Mouse (Mus musculus) liver, embryonic 15.5 days (tissue): Measurements from ENCODE around the gene Palm3. TPM values are rescaled to one million over a fixed set of nuclear protein-coding genes. Genes with fewer than 3 reads are reported as not detected.

Source experiments
- ATAC-seq: fragments of 200-750 bp; cut with Nextera tagmentation; 2 replicates; pipeline ENCODE4 v1.8.0; 2017; ENCODE audit warnings: moderate number of reproducible peaks, mild to moderate bottlenecking, moderate library complexity; ENCODE audit not compliant: insufficient read depth
- H3K27ac ChIP-seq: fragments of 300-500 bp; sonication (generic); replicated peaks from 2 replicates; pipeline ENCODE4 v1.5.1; 2015; ENCODE audit warnings: mild to moderate bottlenecking, inconsistent platforms
- H3K27me3 ChIP-seq: fragments of 300-500 bp; sonication (generic); 2 replicates; pipeline ENCODE4 v1.6.1; 2015; ENCODE audit warnings: mild to moderate bottlenecking, inconsistent platforms
- H3K36me3 ChIP-seq: fragments of 300-500 bp; sonication (generic); replicated peaks from 2 replicates; pipeline ENCODE4 v1.6.1; 2015; ENCODE audit warnings: moderate library complexity, mild to moderate bottlenecking, inconsistent platforms
- H3K4me1 ChIP-seq: fragments of 300-500 bp; sonication (generic); replicated peaks from 2 replicates; pipeline ENCODE4 v1.6.1; 2015; ENCODE audit warnings: inconsistent platforms
- H3K4me2 ChIP-seq: fragments of 300-500 bp; sonication (generic); 2 replicates; pipeline ENCODE4 v1.6.1; 2015; ENCODE audit warnings: moderate library complexity, mild to moderate bottlenecking, inconsistent platforms
- H3K4me3 ChIP-seq: fragments of 300-500 bp; sonication (generic); replicated peaks from 2 replicates; pipeline ENCODE4 v1.5.1; 2015; ENCODE audit warnings: mild to moderate bottlenecking, inconsistent platforms
- H3K9ac ChIP-seq: fragments of 300-500 bp; sonication (generic); 2 replicates; pipeline ENCODE4 v1.6.1; 2015; ENCODE audit warnings: moderate library complexity, mild to moderate bottlenecking, inconsistent platforms
- H3K9me3 ChIP-seq: fragments of 300-500 bp; sonication (generic); replicated peaks from 2 replicates; pipeline ENCODE4 v1.6.1; 2016; ENCODE audit warnings: inconsistent platforms
- WGBS: fragments of 180-500 bp; shearing (Covaris S2); methylation state at CpG from one replicate; pipeline ENCODE4 v1.1.7; 2015; ENCODE audit warnings: mixed read lengths; ENCODE audit not compliant: insufficient replicate concordance; 5-methylcytosine and 5-hydroxymethylcytosine counted together
- polyA plus RNA-seq: library from polyadenylated mRNA; unstranded; fragments of >200 nt; fragmentation: Nextera tagmentation; extraction: Ambion mirVana; gene quantifications from 2 replicates; pipeline ENCODE4 v1.2.1, GENCODE M21; 2015

The Palm3 gene
- polyA plus RNA-seq, 1 experiment from 2014 or later: 0.23 TPM

DNA sequence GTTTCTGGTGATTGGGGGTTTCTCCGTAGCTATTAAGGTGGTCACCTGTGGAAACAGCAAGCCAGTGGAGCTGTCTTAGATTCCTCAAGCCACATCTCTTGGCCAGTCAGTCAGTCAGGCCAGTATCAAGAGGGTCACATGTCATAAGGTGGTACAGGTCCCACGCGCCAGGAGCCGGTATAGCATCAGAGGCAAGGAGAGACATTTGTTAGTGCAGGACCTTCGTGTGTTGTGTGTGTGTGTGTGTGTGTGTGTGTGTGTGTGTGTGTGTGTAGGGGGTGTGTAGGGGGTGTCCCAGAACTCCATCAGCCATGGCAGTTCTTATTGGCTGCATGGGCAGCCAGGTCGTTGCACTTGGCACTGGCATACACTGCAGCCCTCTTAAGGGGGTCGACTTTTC, 46.6 kb downstream of the Palm3 start:
- H3K36me3 ChIP-seq: no peaks in the 10 kb centered on the region
- no peaks in the 10 kb centered on the region for H3K27me3 ChIP-seq
- H3K4me2 ChIP-seq: peak overlapping the region; percentile 92
- ATAC-seq: no peak
- no peaks in the 10 kb centered on the region for H3K9me3 ChIP-seq
- 63% methylated on average over 7 of the region's 7 CpGs for WGBS
- H3K9ac ChIP-seq: no peak overlapping the region
- peak overlapping the region; percentile 74 for H3K4me3 ChIP-seq
- H3K27ac ChIP-seq: no peak overlapping the region
- H3K4me1 ChIP-seq: peaks cover 72% of the 10 kb centered on the region

DNA sequence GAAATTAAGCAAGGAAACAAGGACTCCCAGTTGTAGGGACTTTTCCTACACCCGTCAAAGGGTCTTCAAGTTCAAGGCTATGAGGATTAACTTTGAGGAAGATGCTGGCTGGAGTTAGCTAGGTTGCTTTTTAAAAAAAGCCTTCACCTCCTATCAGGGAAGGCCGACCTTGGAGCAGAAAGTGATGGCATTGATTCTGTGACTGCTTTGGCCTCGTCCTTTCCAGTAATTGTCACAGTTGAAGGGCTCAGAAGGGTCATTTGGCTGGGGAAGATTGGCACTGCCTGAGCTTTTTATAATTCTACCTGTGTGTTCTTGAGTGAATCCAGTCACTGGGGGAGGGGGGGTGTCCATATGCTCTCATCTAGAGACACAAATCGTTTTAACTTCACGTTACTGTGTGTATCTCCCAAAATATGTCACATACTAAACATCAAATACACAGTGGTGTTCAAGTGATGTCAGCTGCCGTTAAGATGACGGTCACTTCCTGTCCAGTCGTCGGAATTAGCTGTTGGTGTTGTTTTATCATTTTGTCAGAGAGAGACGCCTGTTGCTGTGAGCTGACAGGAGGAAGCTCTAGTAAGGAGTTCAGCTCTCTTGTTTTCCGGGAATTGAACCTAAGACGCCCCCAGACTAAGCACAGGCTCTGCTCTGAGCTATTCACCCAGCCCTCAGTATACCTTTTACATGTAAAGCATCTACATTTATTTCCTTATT, 47.2 kb downstream of the Palm3 start:
- no peak for ATAC-seq
- Histone ChIP-seq H3K4me3 (no peak overlapping the region), H3K4me2 (0 out of 2 replicates have a peak overlapping the region, but pooled peaks have one; percentile 92), H3K4me1 (peaks cover 72% of the 10 kb centered on the region), H3K27ac (0 out of 2 replicates have a peak overlapping the region, but pooled peaks have one; percentile 25), H3K9me3 (no peaks in the 10 kb centered on the region), H3K9ac (no peak overlapping the region), H3K27me3 (no peaks in the 10 kb centered on the region), H3K36me3 (no peaks in the 10 kb centered on the region)
- 39% methylated on average over 12 of the region's 12 CpGs for WGBS

DNA sequence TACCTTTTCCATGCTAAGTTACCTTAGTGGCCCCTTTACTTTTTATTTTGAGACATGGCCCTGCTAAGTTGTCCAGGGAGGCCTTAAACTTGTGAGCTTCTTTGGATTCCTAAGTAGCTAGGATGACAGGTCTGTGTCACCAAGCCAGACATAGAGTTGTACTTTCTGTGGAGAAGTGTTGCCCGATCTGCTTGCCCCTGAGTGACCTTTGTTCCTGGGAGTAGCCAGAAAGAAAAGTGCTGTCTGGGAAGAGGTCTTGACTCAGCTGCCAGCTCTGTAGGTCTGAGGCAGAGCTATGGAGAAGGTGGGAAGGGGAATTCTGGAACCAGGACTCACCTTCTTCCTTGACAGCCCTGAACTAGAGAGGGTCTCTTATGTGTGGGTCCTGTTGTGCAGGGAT, 47.9 kb downstream of the Palm3 start:
- H3K4me1 ChIP-seq: peaks cover 65% of the 10 kb centered on the region
- no peak overlapping the region for H3K4me3 ChIP-seq
- H3K27me3 ChIP-seq: no peaks in the 10 kb centered on the region
- H3K9me3 ChIP-seq: no peaks in the 10 kb centered on the region
- H3K4me2 ChIP-seq: no peak overlapping the region
- no peaks in the 10 kb centered on the region for H3K36me3 ChIP-seq
- 0 out of 2 replicates have a peak overlapping the region, but pooled peaks have one; percentile 25 for H3K27ac ChIP-seq
- 33% methylated on average over 1 of the region's 1 CpGs for WGBS
- H3K9ac ChIP-seq: no peak overlapping the region
- no peak for ATAC-seq

DNA sequence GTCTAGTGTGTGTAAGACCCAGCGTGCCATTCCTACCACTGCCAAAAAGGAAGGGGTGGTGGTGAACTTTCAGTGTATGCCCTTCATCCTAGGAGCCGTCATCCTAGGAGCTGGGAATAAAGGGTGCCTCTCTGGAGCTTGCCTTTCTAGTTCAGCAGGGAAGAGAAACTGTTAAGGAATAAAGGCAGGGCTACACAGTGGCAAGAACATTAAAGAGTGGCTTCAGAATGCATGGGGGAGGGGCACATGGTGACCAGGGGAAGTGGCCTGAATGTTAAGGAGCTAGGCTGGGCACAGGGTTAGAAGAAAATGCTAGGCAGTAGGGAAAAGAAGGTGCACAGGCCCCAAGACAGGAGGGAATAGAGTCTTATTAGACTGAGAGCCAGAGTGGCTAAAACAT, 48.5 kb downstream of the Palm3 start:
- H3K36me3 ChIP-seq: no peaks in the 10 kb centered on the region
- no peak for ATAC-seq
- H3K9me3 ChIP-seq: no peaks in the 10 kb centered on the region
- H3K4me2 ChIP-seq: no peak overlapping the region
- H3K4me3 ChIP-seq: no peak overlapping the region
- H3K27me3 ChIP-seq: no peaks in the 10 kb centered on the region
- H3K4me1 ChIP-seq: peaks cover 60% of the 10 kb centered on the region
- WGBS: 66% methylated on average over 2 of the region's 2 CpGs
- no peak overlapping the region for H3K27ac ChIP-seq
- H3K9ac ChIP-seq: no peak overlapping the region

DNA sequence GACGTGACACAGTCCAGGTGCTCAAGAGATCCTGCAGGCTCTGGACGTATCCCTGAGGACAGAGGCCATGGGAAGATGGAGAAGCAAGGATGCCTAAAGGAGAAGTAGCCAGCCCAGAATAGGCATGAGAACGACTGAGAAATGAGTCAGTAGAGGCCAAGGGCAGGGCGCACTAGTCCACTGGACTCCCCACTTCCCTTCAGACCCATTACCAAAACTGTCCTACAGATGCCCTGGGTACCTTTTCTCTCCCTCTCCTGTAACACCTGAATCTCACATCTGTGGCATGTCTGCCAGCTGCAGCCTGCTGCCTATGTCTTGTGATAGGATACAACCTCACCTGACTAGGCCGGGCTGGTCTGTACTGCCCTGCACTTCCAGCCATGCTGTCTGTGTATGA, 49.0 kb downstream of the Palm3 start:
- no peak for ATAC-seq
- 65% methylated on average over 5 of the region's 5 CpGs for WGBS
- Histone ChIP-seq H3K9me3 (no peaks in the 10 kb centered on the region), H3K36me3 (no peaks in the 10 kb centered on the region), H3K4me3 (no peak overlapping the region), H3K9ac (no peak overlapping the region), H3K27ac (no peak overlapping the region), H3K4me1 (peaks cover 55% of the 10 kb centered on the region), H3K4me2 (no peak overlapping the region), H3K27me3 (no peaks in the 10 kb centered on the region)

DNA sequence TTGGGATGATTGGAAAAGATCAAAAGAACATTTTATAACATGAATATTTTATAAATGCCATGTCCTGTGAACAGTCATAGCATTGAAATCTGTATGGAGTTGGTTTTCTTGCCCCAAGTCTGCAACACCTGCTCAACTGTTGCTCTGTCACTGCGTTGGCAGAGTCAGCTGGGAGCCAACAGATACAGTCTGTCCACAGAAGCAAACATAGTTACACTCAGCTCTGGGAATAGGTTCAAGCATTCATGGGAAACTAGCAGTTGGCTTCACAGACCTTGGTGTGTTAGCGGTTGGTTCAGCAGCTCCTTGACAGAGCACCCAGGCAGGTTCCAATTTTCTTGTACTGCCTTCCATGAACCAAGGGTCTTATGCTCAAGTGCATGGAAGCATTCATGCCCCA, 49.4 kb downstream of the Palm3 start:
- Histone ChIP-seq H3K9me3 (no peaks in the 10 kb centered on the region), H3K4me3 (no peak overlapping the region), H3K36me3 (no peaks in the 10 kb centered on the region), H3K27me3 (no peaks in the 10 kb centered on the region), H3K4me1 (peaks cover 50% of the 10 kb centered on the region), H3K4me2 (no peak overlapping the region), H3K9ac (no peak overlapping the region), H3K27ac (no peak overlapping the region)
- no peak for ATAC-seq
- WGBS: 75% methylated on average over 2 of the region's 2 CpGs

DNA sequence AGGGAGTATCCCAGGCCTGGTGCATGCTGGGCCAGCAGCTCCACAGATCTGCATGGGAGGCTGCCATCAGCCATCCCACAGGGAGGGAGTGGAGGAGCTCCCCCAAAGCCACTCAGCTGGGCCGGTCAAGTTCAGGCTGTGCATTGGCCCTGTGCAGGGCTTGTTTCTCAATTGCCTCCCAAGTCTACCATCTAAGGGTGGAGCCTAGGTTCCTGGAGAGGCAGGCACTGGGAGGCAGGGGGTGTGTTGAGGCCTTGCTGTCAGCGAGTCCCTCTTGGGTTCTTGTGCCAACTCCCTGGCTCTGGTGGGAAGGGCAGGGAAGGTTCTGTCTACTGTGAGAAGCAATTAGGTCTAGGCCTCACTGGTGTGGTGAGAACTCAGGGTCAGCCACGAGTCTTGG, 50.6 kb downstream of the Palm3 start:
- 48% methylated on average over 3 of the region's 3 CpGs for WGBS
- Histone ChIP-seq H3K4me1 (peaks cover 51% of the 10 kb centered on the region), H3K9ac (no peak overlapping the region), H3K4me3 (no peak overlapping the region), H3K27ac (no peak overlapping the region), H3K9me3 (no peaks in the 10 kb centered on the region), H3K27me3 (no peaks in the 10 kb centered on the region), H3K4me2 (no peak overlapping the region), H3K36me3 (no peaks in the 10 kb centered on the region)
- ATAC-seq: no peak

DNA sequence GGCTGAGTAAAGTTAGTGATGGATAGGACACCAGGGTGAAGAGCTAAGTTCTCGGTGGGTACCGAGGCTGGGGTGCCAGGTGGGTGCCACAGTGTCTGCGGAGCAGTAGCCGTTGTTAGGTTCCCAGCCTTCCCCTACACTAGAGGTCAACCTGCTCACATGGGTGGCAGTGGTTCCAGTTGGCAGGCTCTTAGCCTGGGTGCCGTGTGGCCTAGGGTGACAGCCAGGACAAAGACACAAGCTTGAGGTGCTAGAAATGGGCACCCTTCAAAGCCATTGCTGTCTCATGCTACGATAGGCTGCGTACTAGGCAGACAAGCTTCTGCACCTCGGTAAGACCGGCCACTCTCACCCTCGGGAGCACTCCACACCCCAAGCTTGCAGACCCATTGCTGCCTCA, 51.0 kb downstream of the Palm3 start:
- no peak overlapping the region for H3K4me2 ChIP-seq
- no peak overlapping the region for H3K9ac ChIP-seq
- H3K27me3 ChIP-seq: no peaks in the 10 kb centered on the region
- no peak overlapping the region for H3K4me3 ChIP-seq
- H3K4me1 ChIP-seq: peaks cover 51% of the 10 kb centered on the region
- H3K36me3 ChIP-seq: no peaks in the 10 kb centered on the region
- 81% methylated on average over 10 of the region's 10 CpGs for WGBS
- no peaks in the 10 kb centered on the region for H3K9me3 ChIP-seq
- no peak for ATAC-seq
- no peak overlapping the region for H3K27ac ChIP-seq

DNA sequence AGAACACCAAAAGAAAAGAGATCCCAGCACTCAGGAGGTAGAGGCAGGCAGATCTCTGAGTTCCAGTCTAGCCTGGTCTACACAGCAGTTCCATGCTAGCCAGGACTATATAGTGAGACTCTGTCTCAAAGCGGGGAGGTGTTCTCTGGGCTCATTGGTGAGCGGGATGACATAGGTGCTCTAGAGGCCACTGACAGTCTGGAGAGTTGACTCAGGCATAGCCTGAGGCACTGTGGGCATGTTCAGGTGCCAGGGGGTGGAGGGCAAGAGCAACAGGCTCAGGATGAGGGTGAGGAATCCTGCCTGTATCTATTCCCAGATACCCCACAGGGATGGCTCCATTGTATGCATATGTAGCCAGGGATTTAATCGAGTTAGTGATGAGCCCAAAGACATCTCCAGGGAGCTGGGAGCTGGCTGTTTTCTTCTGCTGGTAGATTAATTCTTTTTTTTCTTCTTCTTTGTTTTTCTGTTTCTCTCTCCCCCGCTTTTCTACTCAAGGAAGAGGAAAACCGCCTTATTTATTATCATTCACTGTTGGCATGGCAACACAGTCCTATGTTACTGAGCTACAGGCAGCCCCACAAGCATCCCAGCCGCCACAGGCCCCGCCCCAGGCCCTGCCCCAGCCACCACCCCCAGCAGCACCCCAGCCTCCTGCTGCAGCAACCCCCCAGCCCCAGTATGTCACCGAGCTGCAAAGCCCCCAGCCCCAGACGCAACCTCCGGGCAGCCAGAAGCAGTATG, 52.1 kb downstream of the Palm3 start:
- ATAC-seq: no peak
- 65% methylated on average over 10 of the region's 10 CpGs for WGBS
- H3K27me3 ChIP-seq: no peaks in the 10 kb centered on the region

DNA sequence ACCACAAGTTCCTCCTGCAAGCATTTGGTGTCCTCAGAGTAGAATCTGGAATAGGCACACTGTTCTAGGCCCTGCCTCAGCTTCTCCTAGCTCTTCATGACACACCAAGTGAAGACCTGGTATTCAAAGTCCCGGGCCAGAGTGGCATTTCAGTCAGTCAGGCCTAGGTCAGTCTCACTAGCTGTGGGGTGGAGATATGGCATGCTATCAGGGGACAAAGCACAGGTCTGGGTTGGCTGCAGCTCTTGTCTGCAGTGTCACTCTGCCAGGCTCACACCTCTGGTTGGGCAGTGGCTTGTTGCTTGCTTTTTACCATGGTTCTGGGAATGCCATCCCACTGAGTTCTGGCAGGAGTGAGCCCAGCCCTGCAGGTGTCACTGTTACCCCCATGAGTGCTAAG, 55.1 kb downstream of the Palm3 start:
- 41% methylated on average over 1 of the region's 1 CpGs for WGBS
- Histone ChIP-seq H3K4me3 (no peak overlapping the region), H3K27ac (no peak overlapping the region), H3K36me3 (peaks cover 19% of the 10 kb centered on the region), H3K27me3 (no peaks in the 10 kb centered on the region), H3K9ac (no peak overlapping the region), H3K9me3 (no peaks in the 10 kb centered on the region), H3K4me1 (peaks cover 11% of the 10 kb centered on the region; the same call in 1 of the 2 replicates), H3K4me2 (no peak overlapping the region)
- ATAC-seq: no peak

More for the DNA sequence above, 52.1 kb downstream of the Palm3 start:
- H3K36me3 ChIP-seq: no peaks in the 10 kb centered on the region
- H3K9me3 ChIP-seq: no peaks in the 10 kb centered on the region
- peaks cover 40% of the 10 kb centered on the region for H3K4me1 ChIP-seq
- H3K9ac ChIP-seq: no peak overlapping the region
- no peak overlapping the region for H3K4me3 ChIP-seq
- H3K4me2 ChIP-seq: no peak overlapping the region
- no peak overlapping the region for H3K27ac ChIP-seq

DNA sequence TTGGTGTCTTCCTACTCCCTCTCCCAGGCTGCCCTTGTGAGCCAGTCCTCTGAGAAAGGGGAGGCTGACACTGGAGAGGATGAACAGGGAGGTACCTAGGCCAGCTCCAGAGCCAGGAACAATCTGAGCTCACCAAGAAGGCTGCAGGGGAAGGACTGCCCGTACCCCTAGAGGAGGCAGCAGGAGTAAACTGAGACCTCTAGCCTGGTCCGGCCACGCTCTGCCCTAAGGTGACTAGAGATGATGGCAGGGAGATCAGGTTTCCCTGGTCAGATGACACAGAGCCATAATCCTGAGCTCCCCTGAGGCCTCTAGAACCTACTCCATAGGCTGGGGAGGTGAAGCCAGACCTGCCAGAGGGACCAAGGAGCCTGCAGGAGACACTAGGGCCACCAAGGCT, 55.6 kb downstream of the Palm3 start:
- no peak for ATAC-seq
- Histone ChIP-seq H3K9ac (no peak overlapping the region), H3K4me3 (no peak overlapping the region), H3K36me3 (peaks cover 20% of the 10 kb centered on the region), H3K4me2 (no peak overlapping the region), H3K27ac (no peak overlapping the region), H3K9me3 (no peaks in the 10 kb centered on the region), H3K4me1 (0 out of 2 replicates have a peak, but pooled peaks cover 7% of the 10 kb centered on the region), H3K27me3 (no peaks in the 10 kb centered on the region)
- WGBS: 85% methylated on average over 3 of the region's 3 CpGs
